28 mouse cellular contexts compared by ENCODE assay signal in genomic region chr17:43488439-43489151, GRCm38 (mm10). TPM values are rescaled to one million over a fixed set of nuclear protein-coding genes. Genes with fewer than 3 reads are reported as not detected.
"Had no signal": no experiment of that assay in that cellular context is flagged by ENCODE, and none has a peak within 500 bp of the region (broad histone marks: within the 10 kb centered on the region; RNA-seq: fewer than 3 reads in every experiment).

No protein-coding gene starts in this region.

- H3K9me3 ChIP-seq: limb, embryonic 10.5 days; limb, embryonic 13.5 days; liver, embryonic 12.5 days; liver, embryonic 15.5 days; lung, embryonic 15.5 days; megakaryocyte, embryonic 14.5 days; midbrain, embryonic 10.5 days; neural tube, embryonic 12.5 days; neural tube, embryonic 15.5 days had no signal

- H3K4me3 ChIP-seq: limb, embryonic 10.5 days; limb, embryonic 13.5 days; liver, embryonic 12.5 days; liver, embryonic 15.5 days; lung, embryonic 15.5 days; megakaryocyte, embryonic 14.5 days; midbrain, embryonic 10.5 days; neural tube, embryonic 12.5 days; neural tube, embryonic 15.5 days had no signal

- H3K27ac ChIP-seq: limb, embryonic 10.5 days; limb, embryonic 13.5 days; liver, embryonic 12.5 days; liver, embryonic 15.5 days; lung, embryonic 15.5 days; midbrain, embryonic 10.5 days; neural tube, embryonic 12.5 days; neural tube, embryonic 15.5 days; stomach, postnatal 0 days had no signal

- ATAC-seq: liver, embryonic 12.5 days had no signal

- H3K4me2 ChIP-seq: limb, embryonic 13.5 days; liver, embryonic 12.5 days; liver, embryonic 15.5 days; lung, embryonic 15.5 days; neural tube, embryonic 12.5 days; neural tube, embryonic 15.5 days had no signal

- H3K4me1 ChIP-seq: limb, embryonic 10.5 days; limb, embryonic 13.5 days; liver, embryonic 12.5 days; liver, embryonic 15.5 days; lung, embryonic 15.5 days; megakaryocyte, embryonic 14.5 days; midbrain, embryonic 10.5 days; neural tube, embryonic 12.5 days; neural tube, embryonic 15.5 days had no signal

- DNase-seq: kidney, adult 9 months; kidney, postnatal 14 days; kidney, postnatal 4 days; layer of hippocampus, adult 9-11 months; liver; lung, adult 18-20 months; lung, postnatal 10 days; lung, postnatal 36 days; midbrain, embryonic 14.5 days; right cerebral cortex, adult 18-20 months; right cerebral cortex, postnatal 14 days; right cerebral cortex, postnatal 4 days; thymus, postnatal 25 days had no signal

- H3K27me3 ChIP-seq: limb, embryonic 13.5 days; liver, embryonic 12.5 days; liver, embryonic 15.5 days; lung, embryonic 15.5 days; megakaryocyte, embryonic 14.5 days; neural tube, embryonic 12.5 days; neural tube, embryonic 15.5 days had no signal

- H3K9ac ChIP-seq: limb, embryonic 13.5 days; liver, embryonic 12.5 days; liver, embryonic 15.5 days; lung, embryonic 15.5 days; neural tube, embryonic 12.5 days; neural tube, embryonic 15.5 days had no signal

- H3K36me3 ChIP-seq: limb, embryonic 10.5 days; limb, embryonic 13.5 days; liver, embryonic 12.5 days; liver, embryonic 15.5 days; lung, embryonic 15.5 days; midbrain, embryonic 10.5 days; neural tube, embryonic 12.5 days; neural tube, embryonic 15.5 days had no signal

RNA-seq across cellular contexts. Expression of gene Mep1a, which starts 14.0 kb away (rescaled TPM):
- total RNA-seq: layer of hippocampus, adult 18-20 months; layer of hippocampus, postnatal 25 days; left cerebral cortex, adult 18-20 months; left cerebral cortex, postnatal 25 days had no signal
- polyA plus RNA-seq: limb, embryonic 10.5 days; limb, embryonic 13.5 days; liver, embryonic 12.5 days; lung, embryonic 15.5 days; midbrain, embryonic 10.5 days; neural tube, embryonic 12.5 days; stomach, embryonic 14.5 days had no signal

RNA-seq across cellular contexts. Expression of gene Ankrd66, which starts 54.8 kb away (rescaled TPM):
- polyA plus RNA-seq: liver, embryonic 12.5 days; liver, embryonic 15.5 days; neural tube, embryonic 12.5 days; stomach, postnatal 0 days had no signal
